Mouse (Mus musculus): ENCODE results near the gene Tbc1d8. TPM values are rescaled to one million over a fixed set of nuclear protein-coding genes. Genes with fewer than 3 reads are reported as not detected.

Gene Tbc1d8
- polyA plus RNA-seq, 1 experiment from 2014 or later, result 13.2 TPM

DNA sequence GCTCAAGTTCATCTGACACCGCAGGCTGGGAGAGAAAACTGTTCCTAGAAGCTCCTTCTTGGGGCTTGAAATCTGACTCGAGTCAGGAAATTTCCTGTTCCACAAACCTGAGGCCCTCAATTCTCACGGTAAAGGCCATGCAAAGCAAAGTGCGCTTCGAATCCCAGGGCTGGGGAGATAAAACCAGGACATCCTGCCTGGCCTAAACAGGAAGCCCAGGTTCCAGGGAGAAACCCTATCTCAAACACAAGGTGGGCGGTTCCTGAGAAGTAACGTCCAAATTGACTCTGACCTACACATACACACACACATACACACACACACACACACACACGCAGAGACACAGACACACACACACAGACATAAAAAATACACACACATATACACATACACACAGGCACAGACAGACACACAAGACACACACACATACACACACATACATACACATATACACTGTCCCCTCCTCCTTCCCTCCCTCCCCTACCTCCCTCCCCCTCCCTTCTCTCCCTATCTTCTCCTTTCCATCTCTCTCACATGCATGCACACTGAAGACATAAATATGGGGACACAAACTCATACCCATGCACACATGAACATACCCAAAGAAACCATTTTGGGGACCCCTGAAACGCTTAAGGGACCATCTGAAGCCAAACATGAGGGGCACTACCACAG is 24.3 kb downstream of the Tbc1d8 start:
- Histone ChIP-seq H3K27ac (replicated peaks in 1 of 2; ENCODE audit: control insufficient read depth in 1 of 2, insufficient read depth in 1 of 2, low read depth in 2 of 2, low read length in 2 of 2) (peak overlapping the region; percentile 62 to 68), H3K4me3 (ENCODE audit: control insufficient read depth in 1 of 2, insufficient read depth in 1 of 2, low read depth in 1 of 2, low read length in 2 of 2) (no peak overlapping the region), H3K9me3 (ENCODE audit: control insufficient read depth, low read length) (no peaks in the 10 kb centered on the region), H3K36me3 (ENCODE audit: control insufficient read depth, insufficient read depth, low read length) (no peaks in the 10 kb centered on the region), H3K27me3 (ENCODE audit: control insufficient read depth, insufficient read depth, low read length) (no peaks in the 10 kb centered on the region), H3K9ac (ENCODE audit: low read length) (0 out of 2 replicates have a peak overlapping the region, but pooled peaks have one; percentile 4), H3K4me1 (ENCODE audit: control insufficient read depth in 2 of 2, insufficient read depth in 2 of 2, low read length in 2 of 2) (peaks cover 30 to 59% of the 10 kb centered on the region in 2 experiments), H3K4me2 (ENCODE audit: low read length) (no peak overlapping the region)
- 69% methylated on average over 9 of the region's 9 CpGs for WGBS
- no peak for ATAC-seq (ENCODE audit: insufficient number of reproducible peaks, insufficient read depth, low FRiP score, low read depth)

DNA sequence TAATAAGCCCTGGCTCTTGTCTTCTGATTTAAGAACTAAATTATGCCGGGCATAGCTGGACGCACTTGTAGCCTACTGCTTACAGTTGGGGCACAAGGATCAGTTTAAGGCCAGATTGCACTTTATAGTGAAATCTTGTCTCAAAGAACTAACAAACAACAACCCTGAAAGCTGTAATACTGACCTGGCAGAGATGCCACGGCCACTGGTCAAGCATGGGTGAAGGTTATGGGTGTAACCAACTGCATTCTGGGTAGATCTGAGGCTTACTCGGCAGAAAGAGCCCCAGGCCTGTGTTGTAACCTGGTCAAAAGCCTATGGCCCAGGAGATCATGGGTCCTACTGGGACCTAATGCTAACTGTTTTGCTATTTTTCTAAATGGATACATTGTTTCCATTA is 26.4 kb downstream of the Tbc1d8 start:
- 87% methylated on average over 4 of the region's 4 CpGs for WGBS
- Histone ChIP-seq H3K9ac (ENCODE audit: low read length) (no peak overlapping the region), H3K4me1 (ENCODE audit: control insufficient read depth in 2 of 2, insufficient read depth in 2 of 2, low read length in 2 of 2) (peaks cover 39 to 74% of the 10 kb centered on the region in 2 experiments), H3K4me2 (ENCODE audit: low read length) (no peak overlapping the region), H3K9me3 (ENCODE audit: control insufficient read depth, low read length) (no peaks in the 10 kb centered on the region), H3K4me3 (ENCODE audit: control insufficient read depth in 1 of 2, insufficient read depth in 1 of 2, low read depth in 1 of 2, low read length in 2 of 2) (no peak overlapping the region), H3K36me3 (ENCODE audit: control insufficient read depth, insufficient read depth, low read length) (no peaks in the 10 kb centered on the region), H3K27ac (replicated peaks in 1 of 2; ENCODE audit: control insufficient read depth in 1 of 2, insufficient read depth in 1 of 2, low read depth in 2 of 2, low read length in 2 of 2) (no peak overlapping the region), H3K27me3 (ENCODE audit: control insufficient read depth, insufficient read depth, low read length) (no peaks in the 10 kb centered on the region)
- no peak for ATAC-seq (ENCODE audit: insufficient number of reproducible peaks, insufficient read depth, low FRiP score, low read depth)

GRCm38 (mm10) chr1:39450069-39450728 is 28.4 kb downstream of the Tbc1d8 start:
- H3K4me2 ChIP-seq (ENCODE audit: low read length), result no peak overlapping the region
- H3K27me3 ChIP-seq (ENCODE audit: control insufficient read depth, insufficient read depth, low read length), result no peaks in the 10 kb centered on the region
- H3K4me3 ChIP-seq (ENCODE audit: control insufficient read depth in 1 of 2, insufficient read depth in 1 of 2, low read depth in 1 of 2, low read length in 2 of 2), result no peak overlapping the region
- H3K27ac ChIP-seq (replicated peaks in 1 of 2; ENCODE audit: control insufficient read depth in 1 of 2, insufficient read depth in 1 of 2, low read depth in 2 of 2, low read length in 2 of 2), result peak overlapping the region in 1 of 2 experiments; percentile 11; a peak in 1 of 4 replicates
- no peaks in the 10 kb centered on the region for H3K9me3 ChIP-seq (ENCODE audit: control insufficient read depth, low read length)
- WGBS, result 65% methylated on average over 6 of the region's 6 CpGs
- no peak for ATAC-seq (ENCODE audit: insufficient number of reproducible peaks, insufficient read depth, low FRiP score, low read depth)
- peaks cover 51 to 79% of the 10 kb centered on the region in 2 experiments for H3K4me1 ChIP-seq (ENCODE audit: control insufficient read depth in 2 of 2, insufficient read depth in 2 of 2, low read length in 2 of 2)
- no peak overlapping the region for H3K9ac ChIP-seq (ENCODE audit: low read length)
- H3K36me3 ChIP-seq (ENCODE audit: control insufficient read depth, insufficient read depth, low read length), result no peaks in the 10 kb centered on the region

DNA sequence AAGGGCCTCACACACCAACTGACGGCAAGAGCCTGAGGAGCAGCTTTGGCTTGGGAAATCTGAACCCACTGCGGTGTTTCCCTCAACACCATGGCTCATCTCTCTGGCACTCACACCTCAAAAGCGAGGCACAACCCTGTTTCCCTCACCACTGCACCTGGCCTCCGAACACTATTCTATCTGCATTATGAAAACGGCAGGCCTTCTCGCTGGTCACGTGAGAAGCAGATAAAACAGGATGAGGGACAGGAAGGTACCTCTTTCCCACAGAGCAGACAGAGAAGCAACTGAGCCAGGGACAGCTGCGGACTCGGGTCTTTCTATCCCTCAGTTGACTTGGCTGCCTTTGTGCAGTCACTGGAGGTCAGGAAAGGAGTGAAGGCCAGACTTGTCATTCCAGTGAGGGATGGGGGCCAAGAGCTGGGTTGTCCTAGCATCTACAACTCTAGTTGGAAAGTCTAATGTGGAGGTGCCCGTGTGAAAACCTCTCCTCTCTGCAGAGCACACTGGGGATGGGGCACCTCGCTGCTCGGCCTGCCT is 29.2 kb downstream of the Tbc1d8 start:
- Histone ChIP-seq H3K4me2 (ENCODE audit: low read length) (no peak overlapping the region), H3K4me1 (ENCODE audit: control insufficient read depth in 2 of 2, insufficient read depth in 2 of 2, low read length in 2 of 2) (peaks cover 46 to 79% of the 10 kb centered on the region in 2 experiments), H3K9ac (ENCODE audit: low read length) (no peak overlapping the region), H3K27ac (replicated peaks in 1 of 2; ENCODE audit: control insufficient read depth in 1 of 2, insufficient read depth in 1 of 2, low read depth in 2 of 2, low read length in 2 of 2) (no peak overlapping the region), H3K27me3 (ENCODE audit: control insufficient read depth, insufficient read depth, low read length) (no peaks in the 10 kb centered on the region), H3K9me3 (ENCODE audit: control insufficient read depth, low read length) (no peaks in the 10 kb centered on the region), H3K4me3 (ENCODE audit: control insufficient read depth in 1 of 2, insufficient read depth in 1 of 2, low read depth in 1 of 2, low read length in 2 of 2) (no peak overlapping the region), H3K36me3 (ENCODE audit: control insufficient read depth, insufficient read depth, low read length) (no peaks in the 10 kb centered on the region)
- 71% methylated on average over 12 of the region's 12 CpGs for WGBS
- ATAC-seq (ENCODE audit: insufficient number of reproducible peaks, insufficient read depth, low FRiP score, low read depth), result no peak

- Histone ChIP-seq H3K4me2 (ENCODE audit: low read length) (no peak overlapping the region), H3K36me3 (ENCODE audit: control insufficient read depth, insufficient read depth, low read length) (no peaks in the 10 kb centered on the region), H3K4me3 (ENCODE audit: control insufficient read depth in 1 of 2, insufficient read depth in 1 of 2, low read depth in 1 of 2, low read length in 2 of 2) (no peak overlapping the region), H3K9ac (ENCODE audit: low read length) (no peak overlapping the region), H3K4me1 (ENCODE audit: control insufficient read depth in 2 of 2, insufficient read depth in 2 of 2, low read length in 2 of 2) (peaks cover 46 to 81% of the 10 kb centered on the region in 2 experiments), H3K27me3 (ENCODE audit: control insufficient read depth, insufficient read depth, low read length) (no peaks in the 10 kb centered on the region), H3K9me3 (ENCODE audit: control insufficient read depth, low read length) (no peaks in the 10 kb centered on the region), H3K27ac (replicated peaks in 1 of 2; ENCODE audit: control insufficient read depth in 1 of 2, insufficient read depth in 1 of 2, low read depth in 2 of 2, low read length in 2 of 2) (0 out of 4 replicates have a peak overlapping the region, but pooled peaks of 1 of the 2 experiments have one; percentile 2)
- 93% methylated on average over 5 of the region's 5 CpGs for WGBS
- ATAC-seq (ENCODE audit: insufficient number of reproducible peaks, insufficient read depth, low FRiP score, low read depth), result no peak
These were observed 29.7 kb downstream of the Tbc1d8 start for GRCm38 (mm10) chr1:39448819-39449218.

GRCm38 (mm10) chr1:39448238-39448637 is 30.3 kb downstream of the Tbc1d8 start:
- Histone ChIP-seq H3K27me3 (ENCODE audit: control insufficient read depth, insufficient read depth, low read length) (no peaks in the 10 kb centered on the region), H3K4me3 (ENCODE audit: control insufficient read depth in 1 of 2, insufficient read depth in 1 of 2, low read depth in 1 of 2, low read length in 2 of 2) (no peak overlapping the region), H3K4me1 (ENCODE audit: control insufficient read depth in 2 of 2, insufficient read depth in 2 of 2, low read length in 2 of 2) (peaks cover 48 to 84% of the 10 kb centered on the region in 2 experiments), H3K9ac (ENCODE audit: low read length) (no peak overlapping the region), H3K27ac (replicated peaks in 1 of 2; ENCODE audit: control insufficient read depth in 1 of 2, insufficient read depth in 1 of 2, low read depth in 2 of 2, low read length in 2 of 2) (peak overlapping the region in 1 of 2 experiments; percentile 2; a peak in 1 of 4 replicates), H3K4me2 (ENCODE audit: low read length) (no peak overlapping the region), H3K9me3 (ENCODE audit: control insufficient read depth, low read length) (no peaks in the 10 kb centered on the region), H3K36me3 (ENCODE audit: control insufficient read depth, insufficient read depth, low read length) (no peaks in the 10 kb centered on the region)
- ATAC-seq (ENCODE audit: insufficient number of reproducible peaks, insufficient read depth, low FRiP score, low read depth), result no peak
- WGBS, result 64% methylated on average over 5 of the region's 5 CpGs

- ATAC-seq (ENCODE audit: insufficient number of reproducible peaks, insufficient read depth, low FRiP score, low read depth), result no peak
- Histone ChIP-seq H3K9me3 (ENCODE audit: control insufficient read depth, low read length) (no peaks in the 10 kb centered on the region), H3K27me3 (ENCODE audit: control insufficient read depth, insufficient read depth, low read length) (no peaks in the 10 kb centered on the region), H3K4me1 (ENCODE audit: control insufficient read depth in 2 of 2, insufficient read depth in 2 of 2, low read length in 2 of 2) (peaks cover 62 to 92% of the 10 kb centered on the region in 2 experiments), H3K36me3 (ENCODE audit: control insufficient read depth, insufficient read depth, low read length) (no peaks in the 10 kb centered on the region), H3K9ac (ENCODE audit: low read length) (no peak overlapping the region), H3K4me2 (ENCODE audit: low read length) (peak overlapping the region; percentile 22; the same call in 1 of the 2 replicates), H3K4me3 (ENCODE audit: control insufficient read depth in 1 of 2, insufficient read depth in 1 of 2, low read depth in 1 of 2, low read length in 2 of 2) (no peak overlapping the region), H3K27ac (replicated peaks in 1 of 2; ENCODE audit: control insufficient read depth in 1 of 2, insufficient read depth in 1 of 2, low read depth in 2 of 2, low read length in 2 of 2) (peak overlapping the region; percentile 20 to 78)
- 11% methylated on average over 5 of the region's 5 CpGs for WGBS
These were observed 32.4 kb downstream of the Tbc1d8 start for GRCm38 (mm10) chr1:39446178-39446577.

Data from heart, embryonic 14.5 days (tissue).